Mouse (Mus musculus) small intestine, adult 2 months (tissue): ENCODE measurements at regions not wholly inside any gene's neighbourhood (a gene's known extent, or its start where the extent isn't known, plus 50 kb on each side); places are given as distances from the start of the nearest gene placed in this dataset.

Experiments
- CTCF ChIP-seq: fragments of 200-500 bp; IDR thresholded peaks from 2 replicates; pipeline ENCODE4 v1.5.1; 2012; ENCODE audit warnings: low read depth, mild to moderate bottlenecking, control low read depth, inconsistent platforms, low read length, moderate library complexity, mixed read lengths; ENCODE audit not compliant: insufficient replicate concordance, insufficient read length; ENCODE audit errors: extremely low read depth
- POLR2A ChIP-seq: fragments of 200-500 bp; IDR thresholded peaks from 2 replicates; pipeline ENCODE4 v1.6.1; 2012; ENCODE audit warnings: low read depth, mild to moderate bottlenecking, control low read depth, inconsistent platforms, low read length, moderate library complexity

GRCm38 (mm10) chr5:46441716-46442115 is 584.3 kb upstream of the Lcorl start:
- TF ChIP-seq CTCF = no peak
- TF ChIP-seq POLR2A = no peak
